Mouse (Mus musculus) limb, embryonic 10.5 days (tissue): ENCODE measurements around the gene Ttll5. TPM values are rescaled to one million over a fixed set of nuclear protein-coding genes. Genes with fewer than 3 reads are reported as not detected.

ENCODE experiments used
- DNase-seq: peaks from one replicate; pipeline ENCODE4 v3.0.0-alpha.2; 2017; ENCODE audit warnings: low spot score
- H3K27ac ChIP-seq: fragments of 300-500 bp; sonication (generic); 2 replicates; pipeline ENCODE4 v1.5.1; 2016; ENCODE audit warnings: mild to moderate bottlenecking
- H3K27me3 ChIP-seq: fragments of 300-500 bp; sonication (generic); 2 replicates; pipeline ENCODE4 v1.6.1; 2016; ENCODE audit warnings: low read depth, mild to moderate bottlenecking; ENCODE audit not compliant: poor library complexity, severe bottlenecking
- H3K36me3 ChIP-seq: fragments of 300-500 bp; sonication (generic); 2 replicates; pipeline ENCODE4 v1.6.1; 2016; ENCODE audit warnings: mild to moderate bottlenecking, moderate library complexity
- H3K4me1 ChIP-seq: fragments of 300-500 bp; sonication (generic); 2 replicates; pipeline ENCODE4 v1.6.1; 2016
- H3K4me3 ChIP-seq: fragments of 300-500 bp; sonication (generic); 2 replicates; pipeline ENCODE4 v1.5.1; 2016; ENCODE audit warnings: mild to moderate bottlenecking, moderate library complexity
- H3K9me3 ChIP-seq: fragments of 300-500 bp; sonication (generic); replicated peaks from 2 replicates; pipeline ENCODE4 v1.6.1; 2016; ENCODE audit warnings: mild to moderate bottlenecking
- whole genome bisulfite sequencing: fragments of 180-500 bp; shearing (Covaris S2); methylation state at CpG from one replicate; pipeline ENCODE4 v1.1.7; 2016; 5-methylcytosine and 5-hydroxymethylcytosine counted together
- polyA plus RNA-seq: library from polyadenylated mRNA; unstranded; fragments of >200 nt; fragmentation: Nextera tagmentation; extraction: Ambion mirVana; gene quantifications from 2 replicates; pipeline ENCODE4 v1.2.1, GENCODE M21; 2016

Gene Ttll5
- polyA plus RNA-seq, 1 experiment from 2014 or later = 22.4 TPM

GRCm38 (mm10) chr12:86035586-86035985 lies 211.1 kb downstream of the Ttll5 start:
- Histone ChIP-seq H3K27me3 (no peaks in the 10 kb centered on the region), H3K4me1 (peaks cover 70% of the 10 kb centered on the region), H3K36me3 (0 out of 2 replicates have a peak, but pooled peaks cover 2% of the 10 kb centered on the region), H3K4me3 (no peak overlapping the region), H3K27ac (no peak overlapping the region), H3K9me3 (no peaks in the 10 kb centered on the region)
- no peak for DNase-seq

- WGBS = 35% methylated on average over 9 of the region's 9 CpGs
- Histone ChIP-seq H3K27ac (peak overlapping the region; percentile 82), H3K9me3 (no peaks in the 10 kb centered on the region), H3K4me3 (no peak overlapping the region; the same call in 1 of the 2 replicates), H3K4me1 (peaks cover 70% of the 10 kb centered on the region), H3K27me3 (no peaks in the 10 kb centered on the region), H3K36me3 (0 out of 2 replicates have a peak, but pooled peaks cover 2% of the 10 kb centered on the region)
- DNase-seq = no peak
These were observed 212.1 kb downstream of the Ttll5 start for GRCm38 (mm10) chr12:86036368-86037166.

- Histone ChIP-seq H3K27me3 (no peaks in the 10 kb centered on the region), H3K9me3 (no peaks in the 10 kb centered on the region), H3K27ac (peak overlapping the region; percentile 82), H3K4me1 (peaks cover 70% of the 10 kb centered on the region), H3K36me3 (peaks cover 5% of the 10 kb centered on the region), H3K4me3 (no peak overlapping the region; the same call in 1 of the 2 replicates)
- peak; percentile 76 for DNase-seq
- WGBS = 9% methylated on average over 12 of the region's 12 CpGs
These were observed 212.9 kb downstream of the Ttll5 start for GRCm38 (mm10) chr12:86037235-86037921.

GRCm38 (mm10) chr12:86039078-86039477 lies 214.6 kb downstream of the Ttll5 start:
- peaks cover 54% of the 10 kb centered on the region for H3K4me1 ChIP-seq
- H3K27ac ChIP-seq = no peak overlapping the region
- H3K9me3 ChIP-seq = no peaks in the 10 kb centered on the region; the same call in 1 of the 2 replicates
- 77% methylated on average over 5 of the region's 5 CpGs for whole genome bisulfite sequencing
- no peak overlapping the region for H3K4me3 ChIP-seq
- DNase-seq = no peak
- no peaks in the 10 kb centered on the region for H3K27me3 ChIP-seq
- H3K36me3 ChIP-seq = peaks cover 18% of the 10 kb centered on the region

GRCm38 (mm10) chr12:86039751-86040150 lies 215.3 kb downstream of the Ttll5 start:
- WGBS = 83% methylated on average over 6 of the region's 6 CpGs
- Histone ChIP-seq H3K4me3 (no peak overlapping the region), H3K27ac (peak overlapping the region; percentile 19; the same call in 1 of the 2 replicates), H3K27me3 (no peaks in the 10 kb centered on the region), H3K4me1 (peaks cover 47% of the 10 kb centered on the region), H3K36me3 (peaks cover 18% of the 10 kb centered on the region), H3K9me3 (no peaks in the 10 kb centered on the region; the same call in 1 of the 2 replicates)
- DNase-seq = no peak

- Histone ChIP-seq H3K27ac (no peak overlapping the region), H3K27me3 (no peaks in the 10 kb centered on the region), H3K4me3 (no peak overlapping the region), H3K9me3 (no peaks in the 10 kb centered on the region; the same call in 1 of the 2 replicates), H3K4me1 (peaks cover 13% of the 10 kb centered on the region), H3K36me3 (peaks cover 16% of the 10 kb centered on the region)
- WGBS = 85% methylated on average over 5 of the region's 5 CpGs
- DNase-seq = no peak
These were observed 221.7 kb downstream of the Ttll5 start for GRCm38 (mm10) chr12:86046141-86046540.

- 98% methylated on average over 2 of the region's 2 CpGs for WGBS
- Histone ChIP-seq H3K27ac (no peak overlapping the region), H3K4me1 (peaks cover 14% of the 10 kb centered on the region), H3K4me3 (no peak overlapping the region), H3K36me3 (peaks cover 16% of the 10 kb centered on the region), H3K9me3 (no peaks in the 10 kb centered on the region; the same call in 1 of the 2 replicates), H3K27me3 (no peaks in the 10 kb centered on the region)
- DNase-seq = no peak
These were observed 222.3 kb downstream of the Ttll5 start for GRCm38 (mm10) chr12:86046776-86047175.

GRCm38 (mm10) chr12:86047376-86047775 lies 222.9 kb downstream of the Ttll5 start:
- no peak overlapping the region for H3K27ac ChIP-seq
- peaks cover 13% of the 10 kb centered on the region for H3K36me3 ChIP-seq
- H3K9me3 ChIP-seq = no peaks in the 10 kb centered on the region; the same call in 1 of the 2 replicates
- no peaks in the 10 kb centered on the region for H3K27me3 ChIP-seq
- peaks cover 14% of the 10 kb centered on the region for H3K4me1 ChIP-seq
- DNase-seq = no peak
- H3K4me3 ChIP-seq = no peak overlapping the region
- WGBS = 90% methylated on average over 8 of the region's 8 CpGs

GRCm38 (mm10) chr12:86049813-86050212 lies 225.4 kb downstream of the Ttll5 start:
- Histone ChIP-seq H3K9me3 (no peaks in the 10 kb centered on the region), H3K36me3 (no peaks in the 10 kb centered on the region)

GRCm38 (mm10) chr12:86051477-86051876 lies 227.0 kb downstream of the Ttll5 start:
- peaks cover 13% of the 10 kb centered on the region for H3K36me3 ChIP-seq
- H3K4me1 ChIP-seq = peaks cover 19% of the 10 kb centered on the region
- H3K9me3 ChIP-seq = no peaks in the 10 kb centered on the region
- no peak for DNase-seq
- no peak overlapping the region for H3K4me3 ChIP-seq
- H3K27me3 ChIP-seq = no peaks in the 10 kb centered on the region
- 95% methylated on average over 5 of the region's 5 CpGs for WGBS
- no peak overlapping the region for H3K27ac ChIP-seq

More at GRCm38 (mm10) chr12:86049813-86050212, 225.4 kb downstream of the Ttll5 start:
- H3K4me3 ChIP-seq = no peak overlapping the region
- H3K27me3 ChIP-seq = no peaks in the 10 kb centered on the region
- no peak for DNase-seq
- H3K4me1 ChIP-seq = peaks cover 14% of the 10 kb centered on the region
- WGBS = 78% methylated on average over 6 of the region's 6 CpGs
- H3K27ac ChIP-seq = no peak overlapping the region

- no peaks in the 10 kb centered on the region for H3K9me3 ChIP-seq
- WGBS = 93% methylated on average over 2 of the region's 2 CpGs
These were observed 230.8 kb downstream of the Ttll5 start for GRCm38 (mm10) chr12:86055306-86055705.

GRCm38 (mm10) chr12:86056976-86057375 lies 232.5 kb downstream of the Ttll5 start:
- Histone ChIP-seq H3K27me3 (no peaks in the 10 kb centered on the region), H3K4me1 (0 out of 2 replicates have a peak, but pooled peaks cover 5% of the 10 kb centered on the region), H3K27ac (no peak overlapping the region), H3K4me3 (no peak overlapping the region), H3K9me3 (no peaks in the 10 kb centered on the region), H3K36me3 (peaks cover 57% of the 10 kb centered on the region)
- DNase-seq = no peak
- 92% methylated on average over 8 of the region's 8 CpGs for WGBS

More at GRCm38 (mm10) chr12:86055306-86055705, 230.8 kb downstream of the Ttll5 start:
- no peak overlapping the region for H3K27ac ChIP-seq
- H3K27me3 ChIP-seq = no peaks in the 10 kb centered on the region
- DNase-seq = no peak
- H3K4me1 ChIP-seq = peaks cover 11% of the 10 kb centered on the region; the same call in 1 of the 2 replicates
- peaks cover 44% of the 10 kb centered on the region for H3K36me3 ChIP-seq
- H3K4me3 ChIP-seq = no peak overlapping the region

- no peak overlapping the region for H3K4me3 ChIP-seq
- 0 out of 2 replicates have a peak, but pooled peaks cover 5% of the 10 kb centered on the region for H3K4me1 ChIP-seq
- H3K36me3 ChIP-seq = peaks cover 62% of the 10 kb centered on the region
- no peak overlapping the region for H3K27ac ChIP-seq
- 82% methylated on average over 8 of the region's 8 CpGs for WGBS
- no peak for DNase-seq
- no peaks in the 10 kb centered on the region for H3K9me3 ChIP-seq
- no peaks in the 10 kb centered on the region for H3K27me3 ChIP-seq
These were observed 233.1 kb downstream of the Ttll5 start for GRCm38 (mm10) chr12:86057516-86057915.
